Mouse (Mus musculus): Measurements from ENCODE around the gene Zbed3.

DNA sequence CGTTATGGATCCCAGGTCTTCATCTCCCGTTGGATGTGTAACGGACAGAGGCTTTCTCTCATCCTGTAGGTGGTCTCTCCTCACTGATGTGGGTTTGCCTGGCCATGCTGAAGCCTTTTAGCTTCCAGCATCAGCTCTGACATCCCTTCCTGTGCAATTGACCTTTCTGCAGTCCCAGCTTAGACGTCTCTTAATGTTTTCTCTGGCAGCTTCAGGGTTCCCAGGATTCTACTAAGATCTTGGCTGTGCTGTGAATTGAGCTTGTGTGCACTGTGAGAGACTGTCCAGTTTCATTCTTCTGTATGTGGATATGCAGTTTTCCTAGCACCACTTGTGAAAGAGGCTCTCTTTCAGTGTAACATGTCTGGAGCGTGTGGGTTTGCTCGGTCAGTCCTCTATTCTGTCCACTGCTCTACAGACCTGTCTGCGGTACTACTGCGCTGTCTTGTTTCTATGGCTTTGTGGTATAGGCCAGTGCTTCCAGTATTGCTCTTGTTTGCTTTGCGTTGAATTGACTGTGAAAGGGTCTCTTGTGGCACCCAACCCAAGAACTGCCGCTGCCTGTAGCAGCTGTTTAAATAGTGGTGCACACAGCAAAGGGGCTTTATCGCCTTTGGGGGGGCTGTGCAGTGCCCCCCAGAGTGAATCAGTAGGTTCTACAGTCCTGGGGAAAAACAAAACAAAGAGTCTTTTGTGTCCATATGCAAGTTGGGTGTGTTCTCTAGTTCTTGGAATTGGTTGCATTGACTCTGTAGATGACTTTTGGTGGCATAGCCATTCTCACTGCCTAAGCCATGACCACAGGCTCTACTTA lies 8.9 kb downstream of the Zbed3 start:
- TF ChIP-seq CTCF (conservative IDR thresholded peaks at IDR 0.05; ENCODE audit: low read length) = no peak
- TF ChIP-seq NANOG (IDR thresholded peaks at IDR 0.05; ENCODE audit: borderline replicate concordance, low read length) = no peak
- no peak for TF ChIP-seq POU5F1 (IDR thresholded peaks at IDR 0.05; ENCODE audit: borderline replicate concordance, low read length)

Measured in E14TG2a.4 (cell line).